Mouse (Mus musculus): Measurements from ENCODE around the gene Lpar2. TPM values are rescaled to one million over a fixed set of nuclear protein-coding genes. Genes with fewer than 3 reads are reported as not detected.

The Lpar2 gene
- total RNA-seq (2014; rRNA removed) (5.4 and 7.7 TPM in 2 replicates), polyA plus RNA-seq (2015; fragmentation: Nextera tagmentation; extraction: Ambion mirVana) (0.44 and 0.63 TPM in 2 replicates)

GRCm38 (mm10) chr8:69822386-69823191 lies at the start of gene Lpar2:
TSS of gene Lpar2 (plus strand) at chr8:69822429.
- H3K9me3 ChIP-seq (ENCODE audit: low read length), result no peaks in the 10 kb centered on the region
- no peak; the same call in 1 of the 2 replicates for TF ChIP-seq CTCF (IDR thresholded peaks at IDR 0.05)
- H3K27ac ChIP-seq (ENCODE audit: low read depth, low read length), result peak within 1 kb of the TSS; percentile 68
- peaks cover 25% of the 10 kb centered on the region for H3K36me3 ChIP-seq (ENCODE audit: insufficient read depth, low read length)
- peaks cover 6% of the 10 kb centered on the region; the same call in 1 of the 2 replicates for H3K4me1 ChIP-seq (ENCODE audit: insufficient read depth, low read length)
- peak within 1 kb of the TSS; percentile 61 for H3K9ac ChIP-seq (replicated peaks; ENCODE audit: low read length, poor library complexity, severe bottlenecking)
- H3K4me2 ChIP-seq (ENCODE audit: low read depth, low read length, poor library complexity, severe bottlenecking), result peak within 1 kb of the TSS; percentile 72
- no peaks in the 10 kb centered on the region for H3K27me3 ChIP-seq (ENCODE audit: insufficient read depth, low read length)
- ATAC-seq (ENCODE audit: low FRiP score), result peak; percentile 82
- peak within 1 kb of the TSS; percentile 56 for H3K4me3 ChIP-seq (ENCODE audit: low read depth, low read length)
- 2% methylated on average over 28 of the region's 35 CpGs for WGBS
- peak; percentile 81 for DNase-seq (ENCODE audit: low spot score)

- under 1% methylated on average over 41 of the region's 41 CpGs for WGBS
Measured at GRCm38 (mm10) chr8:69774503-69775148, 47.6 kb upstream of the Lpar2 start, which contains the start of gene Gm20422. TSS of gene Gm20422 (minus strand) at chr8:69774886.

DNA sequence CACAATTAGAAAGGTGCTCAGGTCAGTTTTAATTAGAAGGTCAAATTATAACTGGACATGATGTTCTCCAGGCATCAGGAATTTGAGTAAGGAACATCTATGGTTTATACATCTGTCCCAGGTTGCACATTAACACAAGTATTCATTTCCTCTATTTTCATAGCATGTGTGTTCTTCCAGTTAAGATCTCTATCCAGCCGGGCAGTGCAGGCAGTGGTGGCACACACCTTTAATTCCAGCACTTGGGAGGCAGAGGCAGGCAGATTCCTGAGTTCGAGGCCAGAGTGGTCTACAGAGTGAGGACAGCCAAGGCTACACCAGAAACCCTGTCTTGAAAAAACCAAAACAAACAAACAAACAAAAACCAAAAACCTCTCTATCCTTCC lies 47.1 kb upstream of the Lpar2 start:
- ATAC-seq (ENCODE audit: low FRiP score) (no peak; the same call in 1 of the 2 replicates), DNase-seq (ENCODE audit: low spot score) (no peak)
- H3K27me3 ChIP-seq (ENCODE audit: insufficient read depth, low read length), result no peaks in the 10 kb centered on the region
- H3K9me3 ChIP-seq (ENCODE audit: low read length), result no peaks in the 10 kb centered on the region
- peak overlapping the region; percentile 76; the same call in 1 of the 2 replicates for H3K4me3 ChIP-seq (ENCODE audit: low read depth, low read length)
- H3K9ac ChIP-seq (replicated peaks; ENCODE audit: low read length, poor library complexity, severe bottlenecking), result no peak overlapping the region
- H3K36me3 ChIP-seq (ENCODE audit: insufficient read depth, low read length), result no peaks in the 10 kb centered on the region
- peak overlapping the region; percentile 41 for H3K4me2 ChIP-seq (ENCODE audit: low read depth, low read length, poor library complexity, severe bottlenecking)
- WGBS, result 58% methylated on average over 2 of the region's 2 CpGs
- TF ChIP-seq CTCF (IDR thresholded peaks at IDR 0.05), result no peak
- peak overlapping the region; percentile 99 for H3K27ac ChIP-seq (ENCODE audit: low read depth, low read length)
- H3K4me1 ChIP-seq (ENCODE audit: insufficient read depth, low read length), result peaks cover 12% of the 10 kb centered on the region; the same call in 1 of the 2 replicates

More at GRCm38 (mm10) chr8:69774503-69775148, 47.6 kb upstream of the Lpar2 start, which contains the start of gene Gm20422:
- Histone ChIP-seq H3K4me3 (ENCODE audit: low read depth, low read length) (peak within 1 kb of the TSS; percentile 76), H3K36me3 (ENCODE audit: insufficient read depth, low read length) (no peaks in the 10 kb centered on the region), H3K4me1 (ENCODE audit: insufficient read depth, low read length) (peaks cover 12% of the 10 kb centered on the region; the same call in 1 of the 2 replicates), H3K9ac (replicated peaks; ENCODE audit: low read length, poor library complexity, severe bottlenecking) (peak within 1 kb of the TSS; percentile 93), H3K4me2 (ENCODE audit: low read depth, low read length, poor library complexity, severe bottlenecking) (peak within 1 kb of the TSS; percentile 63), H3K9me3 (ENCODE audit: low read length) (no peaks in the 10 kb centered on the region), H3K27ac (ENCODE audit: low read depth, low read length) (peak within 1 kb of the TSS; percentile 99), H3K27me3 (ENCODE audit: insufficient read depth, low read length) (no peaks in the 10 kb centered on the region)
- ATAC-seq (ENCODE audit: low FRiP score) (peak; percentile 99), DNase-seq (ENCODE audit: low spot score) (peak; percentile 99)
- TF ChIP-seq CTCF (IDR thresholded peaks at IDR 0.05), result peak; percentile 17

DNA sequence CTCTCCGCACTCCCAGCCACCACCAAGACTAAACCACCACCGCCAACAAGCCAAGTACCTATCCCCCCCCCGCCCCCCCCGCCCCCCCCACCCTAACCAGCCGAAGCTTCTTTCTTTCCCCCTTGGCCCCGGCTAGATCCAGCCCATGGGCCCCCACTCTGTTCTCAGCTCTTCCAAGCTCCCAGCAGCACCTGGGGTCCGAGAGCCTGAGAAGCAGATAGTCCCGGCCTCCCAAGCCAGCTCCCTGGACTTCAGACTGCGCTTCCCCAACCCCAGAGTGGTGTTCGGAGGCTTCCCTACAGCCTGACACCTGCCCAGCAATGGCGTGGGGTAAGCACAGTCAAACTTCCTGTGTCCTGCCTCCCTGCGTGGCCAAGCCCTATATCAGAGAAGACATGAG lies 45.1 kb upstream of the Lpar2 start:
- TF ChIP-seq CTCF (IDR thresholded peaks at IDR 0.05), result no peak
- WGBS, result 69% methylated on average over 11 of the region's 12 CpGs
- H3K36me3 ChIP-seq (ENCODE audit: insufficient read depth, low read length), result no peaks in the 10 kb centered on the region
- no peak for DNase-seq (ENCODE audit: low spot score)
- H3K4me2 ChIP-seq (ENCODE audit: low read depth, low read length, poor library complexity, severe bottlenecking), result no peak overlapping the region
- no peak overlapping the region for H3K4me3 ChIP-seq (ENCODE audit: low read depth, low read length)
- no peaks in the 10 kb centered on the region for H3K9me3 ChIP-seq (ENCODE audit: low read length)
- H3K4me1 ChIP-seq (ENCODE audit: insufficient read depth, low read length), result peaks cover 7% of the 10 kb centered on the region; the same call in 1 of the 2 replicates
- H3K9ac ChIP-seq (replicated peaks; ENCODE audit: low read length, poor library complexity, severe bottlenecking), result no peak overlapping the region
- H3K27me3 ChIP-seq (ENCODE audit: insufficient read depth, low read length), result no peaks in the 10 kb centered on the region
- H3K27ac ChIP-seq (ENCODE audit: low read depth, low read length), result no peak overlapping the region
- ATAC-seq (ENCODE audit: low FRiP score), result no peak

DNA sequence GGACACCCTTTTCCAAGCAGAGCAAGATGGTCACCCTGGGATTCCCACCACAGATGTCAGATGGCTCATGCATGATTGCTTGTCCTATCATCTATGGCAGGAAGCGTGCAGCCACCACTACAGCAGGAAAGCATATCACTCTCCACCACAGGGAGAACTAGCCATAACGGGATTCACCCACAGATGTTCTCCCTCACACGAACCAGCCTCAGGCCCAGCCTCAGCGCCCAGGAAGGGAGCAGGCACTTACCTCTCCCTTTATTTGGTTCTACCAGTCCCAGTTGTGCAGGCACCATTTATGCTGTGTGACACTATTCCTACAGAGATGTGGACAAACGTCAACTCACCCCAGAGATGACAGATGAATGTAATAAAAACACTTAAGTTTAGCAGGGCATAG lies 33.1 kb upstream of the Lpar2 start:
- no peak for TF ChIP-seq CTCF (IDR thresholded peaks at IDR 0.05)
- H3K4me3 ChIP-seq (ENCODE audit: low read depth, low read length), result no peak overlapping the region
- DNase-seq (ENCODE audit: low spot score), result no peak
- H3K36me3 ChIP-seq (ENCODE audit: insufficient read depth, low read length), result 0 out of 2 replicates have a peak, but pooled peaks cover 7% of the 10 kb centered on the region
- H3K4me2 ChIP-seq (ENCODE audit: low read depth, low read length, poor library complexity, severe bottlenecking), result no peak overlapping the region
- H3K27me3 ChIP-seq (ENCODE audit: insufficient read depth, low read length), result no peaks in the 10 kb centered on the region
- no peak for ATAC-seq (ENCODE audit: low FRiP score)
- peaks cover 4% of the 10 kb centered on the region; the same call in 1 of the 2 replicates for H3K4me1 ChIP-seq (ENCODE audit: insufficient read depth, low read length)
- no peaks in the 10 kb centered on the region for H3K9me3 ChIP-seq (ENCODE audit: low read length)
- no peak overlapping the region for H3K9ac ChIP-seq (replicated peaks; ENCODE audit: low read length, poor library complexity, severe bottlenecking)
- 87% methylated on average over 5 of the region's 5 CpGs for WGBS
- no peak overlapping the region for H3K27ac ChIP-seq (ENCODE audit: low read depth, low read length)
